Mouse (Mus musculus): ENCODE measurements around the gene Ptges3l.

- TF ChIP-seq CTCF (IDR thresholded peaks at IDR 0.05; ENCODE audit: control insufficient read depth, insufficient read depth, low read length) = no peak
- 0 out of 2 replicates have a peak, but pooled peaks have one; percentile 15 for TF ChIP-seq POLR2A (IDR thresholded peaks at IDR 0.05; ENCODE audit: borderline replicate concordance, control insufficient read depth, low read depth, low read length)
These were observed 40.9 kb upstream of the Ptges3l start, which contains the start of gene Vat1 for GRCm38 (mm10) chr11:101465869-101466551.

Measured in bone marrow, adult 2 months (tissue).